In genomic region chr2:32881054-32881453, GRCm38 (mm10) we compare ENCODE assay signal across 8 mouse cellular contexts. TPM values are rescaled to one million over a fixed set of nuclear protein-coding genes. Genes with fewer than 3 reads are reported as not detected.
DNase-seq lines count a peak whose midpoint lies in the region; ATAC-seq and TF ChIP-seq lines count a peak whose summit lies in the region.

No protein-coding gene starts in this region.

- no peaks in the 10 kb centered on the region for H3K9me3 ChIP-seq in forebrain, embryonic 13.5 days (replicated peaks)
- no peaks in the 10 kb centered on the region for H3K9me3 ChIP-seq in forebrain, embryonic 11.5 days (ENCODE audit: control insufficient read depth, low read length)
- H3K9me3 ChIP-seq in E14TG2a.4 (ENCODE audit: low read length): no peaks in the 10 kb centered on the region
- no peaks in the 10 kb centered on the region for H3K9me3 ChIP-seq in heart, postnatal 0 days (replicated peaks; ENCODE audit: control insufficient read depth, low read length)
- no peaks in the 10 kb centered on the region for H3K9me3 ChIP-seq in liver, postnatal 0 days (ENCODE audit: low read length)

- no peak for ATAC-seq in forebrain, embryonic 13.5 days
- ATAC-seq in forebrain, embryonic 11.5 days (replicated peaks; ENCODE audit: low FRiP score): no peak
- no peak for ATAC-seq in heart, postnatal 0 days (ENCODE audit: insufficient read depth, low read depth)
- no peak for ATAC-seq in liver, postnatal 0 days
- ATAC-seq in granulocyte monocyte progenitor cell, adult 5-6 weeks (replicated peaks; ENCODE audit: poor library complexity, severe bottlenecking): no peak

- H3K4me3 ChIP-seq in forebrain, embryonic 13.5 days: no peak overlapping the region
- H3K4me3 ChIP-seq in forebrain, embryonic 11.5 days (ENCODE audit: low read depth, low read length): no peak overlapping the region
- H3K4me3 ChIP-seq in E14TG2a.4 (replicated peaks; ENCODE audit: low read length): peak overlapping the region; percentile 95
- H3K4me3 ChIP-seq in heart, postnatal 0 days (ENCODE audit: low read depth, low read length): no peak overlapping the region
- no peak overlapping the region for H3K4me3 ChIP-seq in liver, postnatal 0 days (ENCODE audit: low read depth, low read length)

- H3K4me1 ChIP-seq in forebrain, embryonic 13.5 days: peaks cover 54% of the 10 kb centered on the region
- H3K4me1 ChIP-seq in forebrain, embryonic 11.5 days (replicated peaks; ENCODE audit: control insufficient read depth, insufficient read depth, low read length): peaks cover 12% of the 10 kb centered on the region; the same call in 1 of the 2 replicates
- H3K4me1 ChIP-seq in E14TG2a.4 (replicated peaks; ENCODE audit: low read depth, low read length): peaks cover 94% of the 10 kb centered on the region
- peaks cover 55% of the 10 kb centered on the region for H3K4me1 ChIP-seq in heart, postnatal 0 days (ENCODE audit: control insufficient read depth, insufficient read depth)
- H3K4me1 ChIP-seq in liver, postnatal 0 days (ENCODE audit: insufficient read depth): peaks cover 52% of the 10 kb centered on the region

- WGBS in forebrain, embryonic 13.5 days: 23% methylated on average over 6 of the region's 6 CpGs
- WGBS in forebrain, embryonic 11.5 days: 14% methylated on average over 6 of the region's 6 CpGs
- 40% methylated on average over 6 of the region's 6 CpGs for WGBS in heart, postnatal 0 days
- WGBS in liver, postnatal 0 days (ENCODE audit: insufficient replicate concordance): 53% methylated on average over 6 of the region's 6 CpGs

- no peak overlapping the region for H3K4me2 ChIP-seq in forebrain, embryonic 13.5 days
- no peak overlapping the region for H3K4me2 ChIP-seq in forebrain, embryonic 11.5 days (ENCODE audit: low read depth, low read length, severe bottlenecking)
- 0 out of 2 replicates have a peak overlapping the region, but pooled peaks have one; percentile 7 for H3K4me2 ChIP-seq in heart, postnatal 0 days (ENCODE audit: low read depth, low read length)
- no peak overlapping the region for H3K4me2 ChIP-seq in liver, postnatal 0 days (ENCODE audit: low read depth, low read length)

- TF ChIP-seq EP300 in heart, postnatal 0 days (IDR thresholded peaks at IDR 0.05; ENCODE audit: low read depth): no peak
- TF ChIP-seq EP300 in liver, postnatal 0 days (IDR thresholded peaks at IDR 0.05; ENCODE audit: low read depth): no peak

- peak overlapping the region; percentile 35 for H3K9ac ChIP-seq in forebrain, embryonic 13.5 days
- H3K9ac ChIP-seq in forebrain, embryonic 11.5 days (ENCODE audit: low read length): no peak overlapping the region
- H3K9ac ChIP-seq in heart, postnatal 0 days (replicated peaks; ENCODE audit: low read depth, low read length): no peak overlapping the region
- H3K9ac ChIP-seq in liver, postnatal 0 days (replicated peaks): no peak overlapping the region

- no peak for DNase-seq in forebrain, embryonic 11.5 days (ENCODE audit: low spot score)
- DNase-seq in heart, postnatal 0 days (ENCODE audit: low spot score): no peak
- DNase-seq in liver, postnatal 0 days: no peak
- no peak for DNase-seq in thymus, postnatal 0 days (ENCODE audit: low spot score)
- DNase-seq in ovary, postnatal 14 days (ENCODE audit: low spot score): no peak

- H3K27ac ChIP-seq in forebrain, embryonic 13.5 days: no peak overlapping the region
- H3K27ac ChIP-seq in forebrain, embryonic 11.5 days (ENCODE audit: low read depth, low read length): no peak overlapping the region
- H3K27ac ChIP-seq in heart, postnatal 0 days (ENCODE audit: low read depth): peak overlapping the region; percentile 87
- H3K27ac ChIP-seq in liver, postnatal 0 days (ENCODE audit: low read depth): peak overlapping the region; percentile 72

- TF ChIP-seq CTCF in E14TG2a.4 (conservative IDR thresholded peaks at IDR 0.05; ENCODE audit: low read length): no peak
- no peak for TF ChIP-seq CTCF in heart, postnatal 0 days (IDR thresholded peaks at IDR 0.05; ENCODE audit: low read depth)
- no peak for TF ChIP-seq CTCF in liver, postnatal 0 days (IDR thresholded peaks at IDR 0.05; ENCODE audit: low read depth)

- H3K36me3 ChIP-seq in forebrain, embryonic 13.5 days (ENCODE audit: poor library complexity, severe bottlenecking): no peaks in the 10 kb centered on the region
- H3K36me3 ChIP-seq in forebrain, embryonic 11.5 days (ENCODE audit: control insufficient read depth, insufficient read depth, low read length): no peaks in the 10 kb centered on the region
- peaks cover 41% of the 10 kb centered on the region for H3K36me3 ChIP-seq in E14TG2a.4 (ENCODE audit: insufficient read depth, low read length)
- no peaks in the 10 kb centered on the region; the same call in 1 of the 2 replicates for H3K36me3 ChIP-seq in heart, postnatal 0 days (replicated peaks; ENCODE audit: control insufficient read depth, insufficient read depth, low read length)
- H3K36me3 ChIP-seq in liver, postnatal 0 days (replicated peaks; ENCODE audit: insufficient read depth, low read length): no peaks in the 10 kb centered on the region

- no peaks in the 10 kb centered on the region for H3K27me3 ChIP-seq in forebrain, embryonic 13.5 days
- no peaks in the 10 kb centered on the region for H3K27me3 ChIP-seq in forebrain, embryonic 11.5 days (ENCODE audit: control insufficient read depth, insufficient read depth, low read length)
- no peaks in the 10 kb centered on the region for H3K27me3 ChIP-seq in E14TG2a.4 (ENCODE audit: insufficient read depth, low read length)
- no peaks in the 10 kb centered on the region for H3K27me3 ChIP-seq in heart, postnatal 0 days (ENCODE audit: control insufficient read depth, insufficient read depth, low read length)
- H3K27me3 ChIP-seq in liver, postnatal 0 days (ENCODE audit: insufficient read depth, low read length): no peaks in the 10 kb centered on the region

RNA-seq across cellular contexts. Expression of gene Fam129b, which starts 5.1 kb away (rescaled TPM):
- polyA plus RNA-seq in forebrain, embryonic 13.5 days (2015; fragmentation: Nextera tagmentation; extraction: Ambion mirVana): 21.1 and 23.7 TPM in 2 replicates
- 13.8 and 15.4 TPM in 2 replicates for polyA plus RNA-seq in forebrain, embryonic 11.5 days (2014; fragmentation: Nextera tagmentation; extraction: Ambion mirVana)
- 59.6 and 60.1 TPM in 2 replicates for total RNA-seq in heart, postnatal 0 days (2014; rRNA removed; ENCODE audit: low replicate concordance)
- 25.2 and 25.3 TPM in 2 replicates for polyA plus RNA-seq in heart, postnatal 0 days (2015; fragmentation: Nextera tagmentation; extraction: Ambion mirVana)
- 5.2 and 5.9 TPM in 2 replicates for polyA plus RNA-seq in liver, postnatal 0 days (2015; fragmentation: Nextera tagmentation; extraction: Ambion mirVana)
- total RNA-seq in granulocyte monocyte progenitor cell, adult 5-6 weeks (2014; fragmentation: Nextera tagmentation): 7.9 and 20.5 TPM in 2 replicates
- 6.2 and 9.6 TPM in 2 replicates for total RNA-seq in granulocyte monocyte progenitor cell, adult 5-6 weeks (2017)
- polyA plus RNA-seq in thymus, postnatal 0 days (2015; fragmentation: Nextera tagmentation; extraction: Ambion mirVana): 10.9 and 12.4 TPM in 2 replicates

RNA-seq across cellular contexts. Expression of gene Stxbp1, which starts 34.0 kb away (rescaled TPM):
- polyA plus RNA-seq in forebrain, embryonic 13.5 days (2015; fragmentation: Nextera tagmentation; extraction: Ambion mirVana): 97.5 and 109 TPM in 2 replicates
- 44.0 and 44.6 TPM in 2 replicates for polyA plus RNA-seq in forebrain, embryonic 11.5 days (2014; fragmentation: Nextera tagmentation; extraction: Ambion mirVana)
- total RNA-seq in heart, postnatal 0 days (2014; rRNA removed; ENCODE audit: low replicate concordance): 12.6 and 46.0 TPM in 2 replicates
- 20.9 and 23.5 TPM in 2 replicates for polyA plus RNA-seq in heart, postnatal 0 days (2015; fragmentation: Nextera tagmentation; extraction: Ambion mirVana)
- 2.1 and 2.3 TPM in 2 replicates for polyA plus RNA-seq in liver, postnatal 0 days (2015; fragmentation: Nextera tagmentation; extraction: Ambion mirVana)
- 3.5 and 6.3 TPM in 2 replicates for total RNA-seq in granulocyte monocyte progenitor cell, adult 5-6 weeks (2014; fragmentation: Nextera tagmentation)
- total RNA-seq in granulocyte monocyte progenitor cell, adult 5-6 weeks (2017): 1.3 and 1.6 TPM in 2 replicates
- polyA plus RNA-seq in thymus, postnatal 0 days (2015; fragmentation: Nextera tagmentation; extraction: Ambion mirVana): 6.0 and 7.0 TPM in 2 replicates

Comparison
In these comparisons a context has a peak if more than half of its experiments do, and no peak if none do; other contexts are left out.
1. H3K27ac ChIP-seq: peak in heart, postnatal 0 days (single experiment) and liver, postnatal 0 days (single experiment); none in forebrain, embryonic 13.5 days (single experiment) and forebrain, embryonic 11.5 days (single experiment).